In genomic region chr12:24848107-24848506, GRCm38 (mm10) we compare ENCODE assay signal across 19 mouse cellular contexts.
"Had no signal": no experiment of that assay in that cellular context is flagged by ENCODE, and none has a peak within 500 bp of the region (broad histone marks: within the 10 kb centered on the region; RNA-seq: fewer than 3 reads in every experiment).

No protein-coding gene starts in this region.

- ATAC-seq: midbrain, embryonic 16.5 days had no signal

- H3K27me3 ChIP-seq: midbrain, embryonic 12.5 days; neural tube, embryonic 13.5 days; neural tube, embryonic 15.5 days had no signal

- H3K4me3 ChIP-seq: midbrain, embryonic 10.5 days; midbrain, embryonic 12.5 days; myocyte; neural tube, embryonic 13.5 days; neural tube, embryonic 15.5 days had no signal

- H3K9me3 ChIP-seq: midbrain, embryonic 10.5 days; midbrain, embryonic 12.5 days; neural tube, embryonic 13.5 days; neural tube, embryonic 15.5 days had no signal

- H3K9ac ChIP-seq: lung, embryonic 14.5 days; midbrain, embryonic 12.5 days; neural tube, embryonic 13.5 days; neural tube, embryonic 15.5 days had no signal

- H3K27ac ChIP-seq: midbrain, embryonic 10.5 days; midbrain, embryonic 12.5 days; neural tube, embryonic 13.5 days; neural tube, embryonic 15.5 days had no signal

- H3K4me2 ChIP-seq: lung, embryonic 14.5 days; midbrain, embryonic 12.5 days; neural tube, embryonic 13.5 days; neural tube, embryonic 15.5 days had no signal

- H3K36me3 ChIP-seq: midbrain, embryonic 10.5 days; midbrain, embryonic 12.5 days; neural tube, embryonic 13.5 days; neural tube, embryonic 15.5 days had no signal

- DNase-seq: lung, adult 18-20 months; lung, embryonic 14.5 days; lung, postnatal 10 days; lung, postnatal 4 days; midbrain, embryonic 14.5 days; retina, postnatal 1 day; right cerebral cortex, adult 18-20 months; right cerebral cortex, postnatal 25 days; right cerebral cortex, postnatal 4 days; spleen, adult 18-20 months; thymus, adult 18-20 months; thymus, postnatal 14 days; thymus, postnatal 36 days had no signal
